12 mouse cellular contexts compared by ENCODE assay signal in the genomic region with DNA sequence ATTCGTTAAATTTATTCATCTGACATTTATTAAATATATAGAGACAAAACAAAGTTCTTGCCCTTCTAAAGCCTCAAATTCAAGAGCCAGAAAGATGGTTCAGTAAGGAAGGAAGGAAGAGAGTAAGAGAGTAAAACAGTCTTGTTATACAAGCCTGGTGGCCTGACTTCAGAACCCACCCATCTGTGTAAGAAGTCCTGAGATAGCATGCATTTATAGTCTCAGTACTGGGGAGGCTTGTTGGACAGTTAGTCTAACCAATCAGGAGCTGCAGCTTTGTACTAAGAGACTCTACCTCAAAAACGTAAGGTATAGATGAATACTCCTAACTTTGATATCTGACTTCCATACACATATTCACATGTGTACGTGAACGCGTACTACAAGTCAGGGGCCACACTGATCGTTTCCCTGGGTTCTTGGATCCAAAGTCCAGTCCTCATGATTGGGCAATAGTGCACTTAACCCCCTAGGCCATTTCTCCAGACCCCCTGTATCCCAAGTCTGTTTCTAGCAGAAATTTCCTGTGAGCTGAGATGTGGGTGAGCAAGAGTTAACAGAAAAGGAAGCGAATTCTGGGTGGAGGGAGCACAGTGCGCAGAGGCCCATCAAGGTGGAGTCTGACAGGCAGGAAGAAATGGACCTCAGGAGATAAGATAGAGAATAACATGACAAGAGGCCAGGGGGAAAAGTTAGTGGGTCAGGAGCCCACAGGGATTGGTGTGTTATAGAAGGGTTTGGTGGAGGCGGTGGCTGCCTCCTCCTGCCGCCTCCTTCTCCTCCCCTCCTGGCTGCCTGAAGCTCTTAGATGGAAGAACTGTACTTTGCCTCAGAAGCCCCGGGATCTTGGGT.
A peak's percentile ranks its signal among the peaks of the same experiment; 100 is the strongest.
DNase-seq lines count a peak whose midpoint lies in the region; ATAC-seq and TF ChIP-seq lines count a peak whose summit lies in the region.
"Had no signal": no experiment of that assay in that cellular context is flagged by ENCODE, and none has a peak within 500 bp of the region (broad histone marks: within the 10 kb centered on the region; RNA-seq: fewer than 3 reads in every experiment).

No protein-coding gene starts in this region.

- TF ChIP-seq CTCF in heart, postnatal 0 days (IDR thresholded peaks at IDR 0.05; ENCODE audit: low read depth): no peak
- TF ChIP-seq CTCF in liver, embryonic 14.5 days (IDR thresholded peaks at IDR 0.05; ENCODE audit: low read depth): no peak

- 37% methylated on average over 11 of the region's 11 CpGs for WGBS in heart, postnatal 0 days
- 14% methylated on average over 11 of the region's 11 CpGs for WGBS in liver, embryonic 14.5 days (ENCODE audit: insufficient replicate concordance)

- H3K9me3 ChIP-seq in heart, postnatal 0 days (replicated peaks; ENCODE audit: control insufficient read depth, low read length): no peaks in the 10 kb centered on the region
- no peaks in the 10 kb centered on the region for H3K9me3 ChIP-seq in liver, embryonic 14.5 days (ENCODE audit: control insufficient read depth, low read length)
- H3K9me3 ChIP-seq: embryonic facial prominence, embryonic 15.5 days had no signal

- H3K4me3 ChIP-seq in heart, postnatal 0 days (ENCODE audit: low read depth, low read length): no peak overlapping the region
- H3K4me3 ChIP-seq in liver, embryonic 14.5 days (ENCODE audit: insufficient read depth in 1 of 2, low read depth in 2 of 2, low read length in 2 of 2): peak overlapping the region; percentile 25 to 27; a peak in 2 of 4 replicates
- H3K4me3 ChIP-seq: embryonic facial prominence, embryonic 15.5 days had no signal

- H3K9ac ChIP-seq in heart, postnatal 0 days (replicated peaks; ENCODE audit: low read depth, low read length): no peak overlapping the region
- H3K9ac ChIP-seq in liver, embryonic 14.5 days (replicated peaks): peak overlapping the region; percentile 32
- H3K9ac ChIP-seq: embryonic facial prominence, embryonic 15.5 days had no signal

- H3K27me3 ChIP-seq in heart, postnatal 0 days (ENCODE audit: control insufficient read depth, insufficient read depth, low read length): no peaks in the 10 kb centered on the region
- no peaks in the 10 kb centered on the region for H3K27me3 ChIP-seq in liver, embryonic 14.5 days (ENCODE audit: control insufficient read depth, insufficient read depth, low read length)
- H3K27me3 ChIP-seq: CH12.LX; embryonic facial prominence, embryonic 15.5 days had no signal

- H3K36me3 ChIP-seq in heart, postnatal 0 days (replicated peaks; ENCODE audit: control insufficient read depth, insufficient read depth, low read length): no peaks in the 10 kb centered on the region
- no peaks in the 10 kb centered on the region for H3K36me3 ChIP-seq in liver, embryonic 14.5 days (replicated peaks; ENCODE audit: control insufficient read depth, insufficient read depth, low read depth)
- H3K36me3 ChIP-seq: embryonic facial prominence, embryonic 15.5 days had no signal

- intact Hi-C loops in heart, postnatal 36 days (cut with DNase I): no loop called here

- no peak for TF ChIP-seq EP300 in heart, postnatal 0 days (IDR thresholded peaks at IDR 0.05; ENCODE audit: low read depth)
- peak; percentile 84 for TF ChIP-seq EP300 in liver, embryonic 14.5 days (IDR thresholded peaks at IDR 0.05; ENCODE audit: low read depth)

- H3K27ac ChIP-seq in heart, postnatal 0 days (ENCODE audit: low read depth): no peak overlapping the region; the same call in 1 of the 2 replicates
- peak overlapping the region; percentile 57 for H3K27ac ChIP-seq in liver, embryonic 14.5 days
- H3K27ac ChIP-seq: embryonic facial prominence, embryonic 15.5 days had no signal

- peaks cover 14% of the 10 kb centered on the region; the same call in 1 of the 2 replicates for H3K4me1 ChIP-seq in heart, postnatal 0 days (ENCODE audit: control insufficient read depth, insufficient read depth)
- peaks cover 18 to 34% of the 10 kb centered on the region in 2 experiments for H3K4me1 ChIP-seq in liver, embryonic 14.5 days (replicated peaks; ENCODE audit: control insufficient read depth in 2 of 2, insufficient read depth in 2 of 2, low read length in 1 of 2)
- H3K4me1 ChIP-seq: embryonic facial prominence, embryonic 15.5 days had no signal

- no peak overlapping the region for H3K4me2 ChIP-seq in heart, postnatal 0 days (ENCODE audit: low read depth, low read length)
- peak overlapping the region; percentile 73 for H3K4me2 ChIP-seq in liver, embryonic 14.5 days (ENCODE audit: low read depth)
- H3K4me2 ChIP-seq: embryonic facial prominence, embryonic 15.5 days had no signal

- peak; percentile 62; the same call in 1 of the 2 replicates for ATAC-seq in heart, postnatal 0 days (ENCODE audit: insufficient read depth, low read depth)
- ATAC-seq in liver, embryonic 14.5 days (ENCODE audit: insufficient read depth): peak; percentile 98

- peak; percentile 33 for DNase-seq in heart, postnatal 0 days (ENCODE audit: low spot score)
- no peak for DNase-seq in heart, postnatal 36 days
- peak; percentile 86 for DNase-seq in 416B (ENCODE audit: low read depth)
- peak; percentile 6 for DNase-seq in c-Kit-negative CD71-positive TER-119-positive erythroid progenitor cells, embryonic 14.5 days (ENCODE audit: low read depth, low spot score)
- peak; percentile 49 to 66 (median 54) for DNase-seq in liver, embryonic 14.5 days (ENCODE audit: low read depth in 3 of 3, low spot score in 3 of 3)
- DNase-seq in right cerebral cortex, postnatal 4 days: no peak
- DNase-seq in layer of hippocampus, adult 9-10 months (ENCODE audit: low spot score): no peak
- DNase-seq: cerebellum, postnatal 10 days; kidney, adult 8-10 months; thymus, postnatal 14 days had no signal

Comparison
In these comparisons a context has a peak if more than half of its experiments do, and no peak if none do; other contexts are left out.
1. DNase-seq: peak in heart, postnatal 0 days (single experiment), 416B (single experiment), c-Kit-negative CD71-positive TER-119-positive erythroid progenitor cells, embryonic 14.5 days (single experiment) and liver, embryonic 14.5 days (3 of 3); none in heart, postnatal 36 days (0 of 2), right cerebral cortex, postnatal 4 days (single experiment) and layer of hippocampus, adult 9-10 months (single experiment).